Mouse (Mus musculus) intestine, embryonic 14.5 days (tissue): ENCODE data around the gene Olfr1028. TPM values are rescaled to one million over a fixed set of nuclear protein-coding genes. Genes with fewer than 3 reads are reported as not detected.

Source experiments
- polyA plus RNA-seq: library from polyadenylated mRNA; unstranded; fragments of >200 nt; fragmentation: Nextera tagmentation; extraction: Ambion mirVana; gene quantifications from 2 replicates; pipeline ENCODE4 v1.2.1, GENCODE M21; 2014

Gene Olfr1028
- polyA plus RNA-seq, 1 experiment from 2014 or later: not detected

Other genes starting within 250 kb of the Olfr1028 start
- not detected in 2 replicates for gene Olfr1009, start 235.0 kb upstream of the Olfr1028 start, polyA plus RNA-seq
- gene Olfr1012, start 187.7 kb upstream of the Olfr1028 start, polyA plus RNA-seq: not detected in 2 replicates
- not detected in 2 replicates for gene Olfr1013, start 183.3 kb upstream of the Olfr1028 start, polyA plus RNA-seq
- not detected in 2 replicates for gene Olfr1014, start 177.7 kb upstream of the Olfr1028 start, polyA plus RNA-seq
- not detected in 2 replicates for gene Olfr1015, start 168.4 kb upstream of the Olfr1028 start, polyA plus RNA-seq
- gene Olfr1016, start 147.9 kb upstream of the Olfr1028 start, polyA plus RNA-seq: not detected in 2 replicates
- not detected in 2 replicates for gene Olfr1018, start 132.0 kb upstream of the Olfr1028 start, polyA plus RNA-seq
- gene Olfr1019, start 105.0 kb upstream of the Olfr1028 start, polyA plus RNA-seq: not detected in 2 replicates
- not detected in 2 replicates for gene Olfr1020, start 103.4 kb upstream of the Olfr1028 start, polyA plus RNA-seq
- gene Olfr1022, start 81.8 kb upstream of the Olfr1028 start, polyA plus RNA-seq: not detected in 2 replicates
- not detected in 2 replicates for gene Olfr1023, start 64.8 kb upstream of the Olfr1028 start, polyA plus RNA-seq
- not detected in 2 replicates for gene Olfr1024, start 45.4 kb upstream of the Olfr1028 start, polyA plus RNA-seq
- gene Olfr1025-ps1, start 35.2 kb upstream of the Olfr1028 start, polyA plus RNA-seq: not detected in 2 replicates
- not detected in 2 replicates for gene Olfr1026, start 28.9 kb upstream of the Olfr1028 start, polyA plus RNA-seq
- not detected in 2 replicates for gene Olfr1029, start 23.5 kb downstream of the Olfr1028 start, polyA plus RNA-seq
- not detected in 2 replicates for gene Olfr1030, start 28.8 kb downstream of the Olfr1028 start, polyA plus RNA-seq
- not detected in 2 replicates for gene Olfr1031, start 39.9 kb downstream of the Olfr1028 start, polyA plus RNA-seq
- not detected in 2 replicates for gene Olfr1032, start 55.1 kb downstream of the Olfr1028 start, polyA plus RNA-seq
- gene Olfr1033, start 70.2 kb downstream of the Olfr1028 start, polyA plus RNA-seq: 2.3 and 2.7 TPM in 2 replicates
- 0.07 TPM in 1 of 2 replicates, not detected in the other for gene Olfr1034, start 95.4 kb downstream of the Olfr1028 start, polyA plus RNA-seq
- not detected in 2 replicates for gene Olfr1036, start 123.6 kb downstream of the Olfr1028 start, polyA plus RNA-seq
- gene Olfr1037, start 136.9 kb downstream of the Olfr1028 start, polyA plus RNA-seq: not detected in 2 replicates
- gene Olfr1039, start 185.5 kb downstream of the Olfr1028 start, polyA plus RNA-seq: not detected in 2 replicates
- not detected in 2 replicates for gene Olfr1040, start 196.3 kb downstream of the Olfr1028 start, polyA plus RNA-seq
- gene Olfr1042, start 211.4 kb downstream of the Olfr1028 start, polyA plus RNA-seq: not detected in 2 replicates
- not detected in 2 replicates for gene Olfr1043, start 217.1 kb downstream of the Olfr1028 start, polyA plus RNA-seq
- not detected in 2 replicates for gene Olfr1044, start 227.4 kb downstream of the Olfr1028 start, polyA plus RNA-seq
- not detected in 2 replicates for gene Olfr52, start 235.2 kb downstream of the Olfr1028 start, polyA plus RNA-seq